Mouse (Mus musculus) hindbrain, embryonic 15.5 days (tissue): ENCODE results near the gene Ankra2. TPM values are rescaled to one million over a fixed set of nuclear protein-coding genes. Genes with fewer than 3 reads are reported as not detected.

Source experiments
- ATAC-seq: fragments of 200-750 bp; cut with Nextera tagmentation; 2 replicates; pipeline ENCODE4 v1.8.0; 2017; ENCODE audit warnings: low read depth, moderate number of reproducible peaks, moderate TSS enrichment; ENCODE audit not compliant: low FRiP score
- H3K27ac ChIP-seq: fragments of 300-500 bp; sonication (generic); replicated peaks from 2 replicates; pipeline ENCODE4 v1.5.1; 2015; ENCODE audit warnings: mild to moderate bottlenecking, inconsistent platforms
- H3K27me3 ChIP-seq: fragments of 300-500 bp; sonication (generic); 2 replicates; pipeline ENCODE4 v1.6.1; 2015; ENCODE audit warnings: control low read depth, inconsistent platforms
- H3K36me3 ChIP-seq: fragments of 300-500 bp; sonication (generic); 2 replicates; pipeline ENCODE4 v1.6.1; 2015; ENCODE audit warnings: control low read depth, inconsistent platforms
- H3K4me1 ChIP-seq: fragments of 300-500 bp; sonication (generic); replicated peaks from 2 replicates; pipeline ENCODE4 v1.6.1; 2015; ENCODE audit warnings: control low read depth, inconsistent platforms
- H3K4me2 ChIP-seq: fragments of 300-500 bp; sonication (generic); 2 replicates; pipeline ENCODE4 v1.6.1; 2015; ENCODE audit warnings: moderate library complexity, mild to moderate bottlenecking, inconsistent platforms
- H3K4me3 ChIP-seq: fragments of 300-500 bp; sonication (generic); 2 replicates; pipeline ENCODE4 v1.5.1; 2015; ENCODE audit warnings: mild to moderate bottlenecking, inconsistent platforms
- H3K9ac ChIP-seq: fragments of 300-500 bp; sonication (generic); 2 replicates; pipeline ENCODE4 v1.6.1; 2015; ENCODE audit warnings: inconsistent platforms
- H3K9me3 ChIP-seq: fragments of 300-500 bp; sonication (generic); 2 replicates; pipeline ENCODE4 v1.6.1; 2016; ENCODE audit warnings: control low read depth, inconsistent platforms
- WGBS: fragments of 180-500 bp; shearing (Covaris S2); methylation state at CpG from one replicate; pipeline ENCODE4 v1.1.7; 2015; 5-methylcytosine and 5-hydroxymethylcytosine counted together
- polyA plus RNA-seq: library from polyadenylated mRNA; unstranded; fragments of >200 nt; fragmentation: Nextera tagmentation; extraction: Ambion mirVana; gene quantifications from 2 replicates; pipeline ENCODE4 v1.2.1, GENCODE M21; 2015

Gene Ankra2
- polyA plus RNA-seq, 1 experiment from 2014 or later: 68.4 TPM

GRCm38 (mm10) chr13:98298833-98299758 lies 36.2 kb downstream of the Ankra2 start:
- ATAC-seq: peak; percentile 80
- Histone ChIP-seq H3K27me3 (no peaks in the 10 kb centered on the region), H3K9ac (no peak overlapping the region), H3K9me3 (no peaks in the 10 kb centered on the region), H3K36me3 (no peaks in the 10 kb centered on the region), H3K4me3 (no peak overlapping the region), H3K4me2 (peak overlapping the region; percentile 52), H3K27ac (peak overlapping the region; percentile 60), H3K4me1 (no peaks in the 10 kb centered on the region; the same call in 1 of the 2 replicates)
- 45% methylated on average over 21 of the region's 21 CpGs for WGBS

GRCm38 (mm10) chr13:98305257-98305656 lies 42.4 kb downstream of the Ankra2 start:
- Histone ChIP-seq H3K27me3 (no peaks in the 10 kb centered on the region), H3K4me2 (no peak overlapping the region), H3K9me3 (no peaks in the 10 kb centered on the region), H3K9ac (no peak overlapping the region), H3K4me3 (no peak overlapping the region), H3K4me1 (no peaks in the 10 kb centered on the region), H3K27ac (no peak overlapping the region), H3K36me3 (peaks cover 22% of the 10 kb centered on the region)
- no peak for ATAC-seq
- 84% methylated on average over 9 of the region's 9 CpGs for WGBS

- Histone ChIP-seq H3K36me3 (peaks cover 33% of the 10 kb centered on the region), H3K9me3 (no peaks in the 10 kb centered on the region), H3K4me3 (no peak overlapping the region), H3K4me2 (no peak overlapping the region), H3K4me1 (no peaks in the 10 kb centered on the region), H3K27ac (no peak overlapping the region), H3K9ac (no peak overlapping the region), H3K27me3 (no peaks in the 10 kb centered on the region)
- 27% methylated on average over 5 of the region's 5 CpGs for WGBS
- ATAC-seq: no peak
Measured at GRCm38 (mm10) chr13:98306393-98306792, 43.5 kb downstream of the Ankra2 start.

- no peak overlapping the region for H3K4me3 ChIP-seq
- H3K4me1 ChIP-seq: no peaks in the 10 kb centered on the region
- no peak overlapping the region for H3K9ac ChIP-seq
- H3K27ac ChIP-seq: no peak overlapping the region
- no peaks in the 10 kb centered on the region for H3K27me3 ChIP-seq
- 45% methylated on average over 14 of the region's 14 CpGs for WGBS
- no peaks in the 10 kb centered on the region for H3K9me3 ChIP-seq
- H3K4me2 ChIP-seq: no peak overlapping the region
- H3K36me3 ChIP-seq: peaks cover 39% of the 10 kb centered on the region
- no peak for ATAC-seq
Measured at GRCm38 (mm10) chr13:98306852-98307475, 44.1 kb downstream of the Ankra2 start.

GRCm38 (mm10) chr13:98308004-98308403 lies 45.1 kb downstream of the Ankra2 start:
- H3K4me3 ChIP-seq: no peak overlapping the region
- H3K4me2 ChIP-seq: no peak overlapping the region
- H3K9me3 ChIP-seq: no peaks in the 10 kb centered on the region
- H3K27me3 ChIP-seq: no peaks in the 10 kb centered on the region
- no peak overlapping the region for H3K9ac ChIP-seq
- no peak overlapping the region for H3K27ac ChIP-seq
- ATAC-seq: no peak
- peaks cover 48% of the 10 kb centered on the region for H3K36me3 ChIP-seq
- 88% methylated on average over 5 of the region's 5 CpGs for WGBS
- no peaks in the 10 kb centered on the region for H3K4me1 ChIP-seq

- Histone ChIP-seq H3K9ac (no peak overlapping the region), H3K9me3 (no peaks in the 10 kb centered on the region), H3K27ac (no peak overlapping the region), H3K4me3 (no peak overlapping the region), H3K36me3 (peaks cover 55% of the 10 kb centered on the region), H3K4me2 (no peak overlapping the region), H3K4me1 (no peaks in the 10 kb centered on the region; the same call in 1 of the 2 replicates), H3K27me3 (no peaks in the 10 kb centered on the region)
- WGBS: 86% methylated on average over 4 of the region's 4 CpGs
- ATAC-seq: no peak
Measured at GRCm38 (mm10) chr13:98308724-98309123, 45.9 kb downstream of the Ankra2 start.

- H3K27me3 ChIP-seq: no peaks in the 10 kb centered on the region
- H3K27ac ChIP-seq: no peak overlapping the region
- no peak overlapping the region for H3K4me3 ChIP-seq
- no peak overlapping the region for H3K9ac ChIP-seq
- peaks cover 60% of the 10 kb centered on the region for H3K36me3 ChIP-seq
- peaks cover 12% of the 10 kb centered on the region for H3K4me1 ChIP-seq
- no peak for ATAC-seq
- H3K4me2 ChIP-seq: no peak overlapping the region
- 96% methylated on average over 5 of the region's 5 CpGs for WGBS
- H3K9me3 ChIP-seq: no peaks in the 10 kb centered on the region
Measured at GRCm38 (mm10) chr13:98311597-98311996, 48.7 kb downstream of the Ankra2 start.

GRCm38 (mm10) chr13:98313631-98314030 lies 50.8 kb downstream of the Ankra2 start:
- no peak overlapping the region for H3K4me2 ChIP-seq
- 78% methylated on average over 7 of the region's 7 CpGs for WGBS
- peaks cover 52% of the 10 kb centered on the region for H3K36me3 ChIP-seq
- no peak overlapping the region for H3K4me3 ChIP-seq
- no peak overlapping the region for H3K27ac ChIP-seq
- H3K4me1 ChIP-seq: peaks cover 20% of the 10 kb centered on the region
- no peak overlapping the region for H3K9ac ChIP-seq
- H3K27me3 ChIP-seq: no peaks in the 10 kb centered on the region
- no peaks in the 10 kb centered on the region for H3K9me3 ChIP-seq
- ATAC-seq: no peak

- Histone ChIP-seq H3K4me2 (peak overlapping the region; percentile 77), H3K9ac (0 out of 2 replicates have a peak overlapping the region, but pooled peaks have one; percentile 13), H3K27ac (no peak overlapping the region), H3K4me1 (peaks cover 20% of the 10 kb centered on the region), H3K27me3 (no peaks in the 10 kb centered on the region), H3K4me3 (peak overlapping the region; percentile 12; the same call in 1 of the 2 replicates), H3K9me3 (no peaks in the 10 kb centered on the region), H3K36me3 (peaks cover 40% of the 10 kb centered on the region)
- whole genome bisulfite sequencing: 82% methylated on average over 4 of the region's 4 CpGs
- no peak for ATAC-seq
Measured at GRCm38 (mm10) chr13:98315124-98315523, 52.2 kb downstream of the Ankra2 start.

- peaks cover 20% of the 10 kb centered on the region for H3K4me1 ChIP-seq
- peak overlapping the region; percentile 91 for H3K27ac ChIP-seq
- no peaks in the 10 kb centered on the region for H3K9me3 ChIP-seq
- peak overlapping the region; percentile 77 for H3K4me2 ChIP-seq
- H3K9ac ChIP-seq: peak overlapping the region; percentile 94
- H3K4me3 ChIP-seq: peak overlapping the region; percentile 94
- under 1% methylated on average over 16 of the region's 17 CpGs for WGBS
- peaks cover 30% of the 10 kb centered on the region for H3K36me3 ChIP-seq
- no peaks in the 10 kb centered on the region for H3K27me3 ChIP-seq
- no peak for ATAC-seq
Measured at GRCm38 (mm10) chr13:98316140-98316479, 53.2 kb downstream of the Ankra2 start.

- WGBS: under 1% methylated on average over 79 of the region's 90 CpGs
- ATAC-seq: peak; percentile 95
- H3K4me3 ChIP-seq: peak within 1 kb of the TSS; percentile 94
Measured at GRCm38 (mm10) chr13:98316480-98317245, 53.8 kb downstream of the Ankra2 start, which contains the start of gene Btf3. TSS of gene Btf3 (minus strand) at chr13:98317006.

More at GRCm38 (mm10) chr13:98316480-98317245, 53.8 kb downstream of the Ankra2 start, which contains the start of gene Btf3:
- H3K9me3 ChIP-seq: no peaks in the 10 kb centered on the region
- peak within 1 kb of the TSS; percentile 94 for H3K9ac ChIP-seq
- H3K4me1 ChIP-seq: peaks cover 20% of the 10 kb centered on the region
- peaks cover 24% of the 10 kb centered on the region for H3K36me3 ChIP-seq
- peak within 1 kb of the TSS; percentile 77 for H3K4me2 ChIP-seq
- H3K27ac ChIP-seq: peak within 1 kb of the TSS; percentile 91
- H3K27me3 ChIP-seq: no peaks in the 10 kb centered on the region
